Mouse (Mus musculus) stomach, postnatal 0 days (tissue): Measurements from ENCODE around the gene Tomm22. TPM values are rescaled to one million over a fixed set of nuclear protein-coding genes. Genes with fewer than 3 reads are reported as not detected.

Source experiments
- ATAC-seq: fragments of 200-750 bp; cut with Nextera tagmentation; 2 replicates; pipeline ENCODE4 v1.8.0; 2017; ENCODE audit not compliant: low FRiP score, low TSS enrichment
- DNase-seq: peaks from one replicate; pipeline ENCODE4 v3.0.0-alpha.2; 2016; ENCODE audit warnings: low spot score
- H3K27ac ChIP-seq: fragments of 300-500 bp; sonication (generic); replicated peaks from 2 replicates; pipeline ENCODE4 v1.5.1; 2014; ENCODE audit warnings: mild to moderate bottlenecking, control low read depth
- H3K27me3 ChIP-seq: fragments of 300-500 bp; sonication (generic); 2 replicates; pipeline ENCODE4 v1.6.1; 2014; ENCODE audit warnings: low read length; ENCODE audit not compliant: control insufficient read depth, insufficient read depth
- H3K36me3 ChIP-seq: fragments of 300-500 bp; sonication (generic); 2 replicates; pipeline ENCODE4 v1.6.1; 2014; ENCODE audit warnings: low read length, mixed read lengths; ENCODE audit not compliant: control insufficient read depth, insufficient read depth
- H3K4me1 ChIP-seq: fragments of 300-500 bp; sonication (generic); replicated peaks from 2 replicates; pipeline ENCODE4 v1.6.1; 2014; ENCODE audit warnings: antibody characterized with exemption; ENCODE audit not compliant: control insufficient read depth, insufficient read depth
- H3K4me2 ChIP-seq: fragments of 300-500 bp; sonication (generic); replicated peaks from 2 replicates; pipeline ENCODE4 v1.6.1; 2014; ENCODE audit warnings: low read depth, mild to moderate bottlenecking, control low read depth, moderate library complexity
- H3K4me3 ChIP-seq: fragments of 300-500 bp; sonication (generic); 2 replicates; pipeline ENCODE4 v1.5.1; 2014; ENCODE audit warnings: low read depth, low read length, control low read depth
- H3K9ac ChIP-seq: fragments of 300-500 bp; sonication (generic); 2 replicates; pipeline ENCODE4 v1.6.1; 2014; ENCODE audit warnings: mild to moderate bottlenecking, low read length, control low read depth, mixed read lengths
- H3K9me3 ChIP-seq: fragments of 300-500 bp; sonication (generic); 2 replicates; pipeline ENCODE4 v1.6.1; 2016; ENCODE audit warnings: low read length; ENCODE audit not compliant: control insufficient read depth
- CTCF ChIP-seq: IDR thresholded peaks from 2 replicates; pipeline ENCODE4 v1.5.1; 2016; ENCODE audit warnings: antibody characterized with exemption, low read depth, mild to moderate bottlenecking, moderate library complexity
- EP300 ChIP-seq: optimal IDR thresholded peaks from 2 replicates; pipeline ENCODE3; 2016; ENCODE audit warnings: antibody characterized with exemption
- WGBS: fragments of 180-500 bp; shearing (Covaris S2); extraction: QIAGEN DNeasy Blood & Tissue Kit; methylation state at CpG from one replicate; pipeline ENCODE4 v1.1.7; 2014; 5-methylcytosine and 5-hydroxymethylcytosine counted together
- polyA plus RNA-seq: library from polyadenylated mRNA; unstranded; fragments of >200 nt; fragmentation: Nextera tagmentation; extraction: Ambion mirVana; gene quantifications from 2 replicates; pipeline ENCODE4 v1.2.1, GENCODE M21; 2015

The Tomm22 gene
- polyA plus RNA-seq, 1 experiment from 2014 or later: 186 TPM

- no peak for DNase-seq
- H3K4me3 ChIP-seq: peak overlapping the region; percentile 88
- peak overlapping the region; percentile 90 for H3K9ac ChIP-seq
- no peaks in the 10 kb centered on the region for H3K9me3 ChIP-seq
- H3K27ac ChIP-seq: peak overlapping the region; percentile 96
- WGBS: under 1% methylated on average over 21 of the region's 33 CpGs
- H3K4me2 ChIP-seq: peak overlapping the region; percentile 82
- no peak for TF ChIP-seq EP300
- TF ChIP-seq CTCF: no peak
- no peak for ATAC-seq
- H3K36me3 ChIP-seq: no peaks in the 10 kb centered on the region
- peaks cover 22% of the 10 kb centered on the region for H3K4me1 ChIP-seq
- no peaks in the 10 kb centered on the region for H3K27me3 ChIP-seq
These were observed 16.5 kb downstream of the Tomm22 start for GRCm38 (mm10) chr15:79687175-79687574.

GRCm38 (mm10) chr15:79687646-79688267, 17.1 kb downstream of the Tomm22 start, which contains the start of gene Josd1:
Josd1 (minus strand) TSS chr15:79687919.
- no peaks in the 10 kb centered on the region for H3K27me3 ChIP-seq
- no peaks in the 10 kb centered on the region for H3K9me3 ChIP-seq
- H3K4me2 ChIP-seq: peak within 1 kb of the TSS; percentile 82
- peak within 1 kb of the TSS; percentile 88 for H3K4me3 ChIP-seq
- TF ChIP-seq EP300 (no peak), CTCF (peak; percentile 26; the same call in 1 of the 2 replicates)
- peaks cover 22% of the 10 kb centered on the region for H3K4me1 ChIP-seq
- DNase-seq (peak; percentile 97), ATAC-seq (peak; percentile 71)
- H3K27ac ChIP-seq: peak within 1 kb of the TSS; percentile 96
- no peaks in the 10 kb centered on the region for H3K36me3 ChIP-seq
- WGBS: under 1% methylated on average over 69 of the region's 72 CpGs
- H3K9ac ChIP-seq: peak within 1 kb of the TSS; percentile 90

GRCm38 (mm10) chr15:79688268-79688956, 17.8 kb downstream of the Tomm22 start:
- WGBS: 7% methylated on average over 8 of the region's 8 CpGs
- Histone ChIP-seq H3K9me3 (no peaks in the 10 kb centered on the region), H3K36me3 (no peaks in the 10 kb centered on the region), H3K27me3 (no peaks in the 10 kb centered on the region), H3K27ac (peak overlapping the region; percentile 96), H3K4me3 (peak overlapping the region; percentile 88), H3K9ac (peak overlapping the region; percentile 90), H3K4me2 (peak overlapping the region; percentile 82), H3K4me1 (peaks cover 19% of the 10 kb centered on the region)
- TF ChIP-seq CTCF (no peak), EP300 (no peak)
- no peak for ATAC-seq
- no peak for DNase-seq

- Histone ChIP-seq H3K27me3 (no peaks in the 10 kb centered on the region), H3K4me2 (peak overlapping the region; percentile 97), H3K9ac (0 out of 2 replicates have a peak overlapping the region, but pooled peaks have one; percentile 23), H3K4me3 (peak overlapping the region; percentile 97), H3K27ac (0 out of 2 replicates have a peak overlapping the region, but pooled peaks have one; percentile 36), H3K4me1 (peaks cover 13% of the 10 kb centered on the region; the same call in 1 of the 2 replicates), H3K9me3 (no peaks in the 10 kb centered on the region), H3K36me3 (no peaks in the 10 kb centered on the region)
- DNase-seq (no peak), ATAC-seq (no peak)
- 9% methylated on average over 24 of the region's 24 CpGs for WGBS
- TF ChIP-seq CTCF (no peak), EP300 (no peak)
These were observed 19.2 kb downstream of the Tomm22 start for GRCm38 (mm10) chr15:79689662-79690425.

DNA sequence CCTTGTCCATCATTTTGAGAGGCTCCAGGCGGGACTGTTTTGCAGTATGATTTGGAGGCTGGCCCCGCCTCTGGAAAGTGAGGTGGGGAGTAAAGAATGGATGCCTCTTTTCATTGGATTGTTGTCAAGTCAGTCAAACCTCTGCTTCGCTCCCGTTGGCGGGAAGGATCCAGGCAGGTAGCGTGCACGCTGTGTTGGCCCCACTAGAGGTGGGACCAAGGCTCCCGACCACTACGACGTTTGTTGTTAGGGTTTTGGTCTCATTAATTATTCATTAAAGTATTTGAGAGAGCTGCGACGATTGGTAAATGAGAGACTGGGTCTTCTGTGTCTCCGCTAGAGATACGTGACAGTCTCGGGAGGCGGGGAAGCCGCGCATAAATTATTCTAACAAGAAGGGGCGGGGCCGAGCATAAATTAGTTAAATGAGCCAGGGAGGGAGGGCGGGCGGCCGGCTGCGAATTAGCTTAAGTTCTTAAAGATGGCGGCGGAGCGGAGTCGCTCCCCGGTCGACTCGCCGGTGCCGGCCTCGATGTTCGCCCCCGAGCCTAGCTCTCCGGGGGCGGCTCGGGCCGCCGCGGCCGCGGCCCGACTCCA, 19.9 kb downstream of the Tomm22 start, which contains the start of gene Gtpbp1:
Gene Gtpbp1, plus strand, starts transcription at position 420 of the 597 bp plus-strand sequence.
- peak; percentile 96 for ATAC-seq

More for the DNA sequence above, 19.9 kb downstream of the Tomm22 start, which contains the start of gene Gtpbp1:
- no peaks in the 10 kb centered on the region for H3K27me3 ChIP-seq
- H3K4me3 ChIP-seq: peak within 1 kb of the TSS; percentile 97
- peak within 1 kb of the TSS; percentile 89 for H3K9ac ChIP-seq
- WGBS: under 1% methylated on average over 44 of the region's 45 CpGs
- TF ChIP-seq CTCF (no peak), EP300 (no peak)
- H3K36me3 ChIP-seq: no peaks in the 10 kb centered on the region
- peaks cover 9% of the 10 kb centered on the region; the same call in 1 of the 2 replicates for H3K4me1 ChIP-seq
- H3K9me3 ChIP-seq: no peaks in the 10 kb centered on the region
- H3K27ac ChIP-seq: peak within 1 kb of the TSS; percentile 82
- peak; percentile 96 for DNase-seq
- peak within 1 kb of the TSS; percentile 97 for H3K4me2 ChIP-seq
